Mouse (Mus musculus): ENCODE data around the gene Grid1.

DNA sequence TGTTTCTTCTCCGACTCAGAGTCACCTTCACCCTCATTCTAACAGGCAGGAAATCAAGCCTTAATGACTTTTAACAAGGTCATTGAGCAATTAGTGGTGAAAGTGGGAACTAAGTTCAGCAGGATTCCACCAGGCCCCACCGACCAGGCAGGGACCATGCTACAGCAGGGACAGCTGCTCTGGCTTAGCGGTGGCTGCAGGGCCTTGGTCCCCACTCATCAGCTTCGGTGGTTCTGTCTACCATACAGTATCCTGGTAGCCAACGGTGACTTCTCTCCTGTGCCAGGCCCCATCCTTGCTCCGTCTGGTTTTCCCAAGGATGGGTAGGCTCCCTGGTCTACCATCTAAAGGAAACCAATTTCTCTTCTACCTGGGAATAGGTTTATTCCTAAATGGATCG lies 318.2 kb downstream of the Grid1 start:
- TF ChIP-seq CTCF (IDR thresholded peaks at IDR 0.05; ENCODE audit: insufficient read depth, low read depth, low read length) (no peak), POLR2A (IDR thresholded peaks at IDR 0.05; ENCODE audit: insufficient read depth, low read depth, low read length) (no peak)
